Mouse (Mus musculus): ENCODE measurements around the gene Madcam1. TPM values are rescaled to one million over a fixed set of nuclear protein-coding genes. Genes with fewer than 3 reads are reported as not detected.

Gene Madcam1
- polyA plus RNA-seq, 1 experiment from 2014 or later = 0.90 TPM

DNA sequence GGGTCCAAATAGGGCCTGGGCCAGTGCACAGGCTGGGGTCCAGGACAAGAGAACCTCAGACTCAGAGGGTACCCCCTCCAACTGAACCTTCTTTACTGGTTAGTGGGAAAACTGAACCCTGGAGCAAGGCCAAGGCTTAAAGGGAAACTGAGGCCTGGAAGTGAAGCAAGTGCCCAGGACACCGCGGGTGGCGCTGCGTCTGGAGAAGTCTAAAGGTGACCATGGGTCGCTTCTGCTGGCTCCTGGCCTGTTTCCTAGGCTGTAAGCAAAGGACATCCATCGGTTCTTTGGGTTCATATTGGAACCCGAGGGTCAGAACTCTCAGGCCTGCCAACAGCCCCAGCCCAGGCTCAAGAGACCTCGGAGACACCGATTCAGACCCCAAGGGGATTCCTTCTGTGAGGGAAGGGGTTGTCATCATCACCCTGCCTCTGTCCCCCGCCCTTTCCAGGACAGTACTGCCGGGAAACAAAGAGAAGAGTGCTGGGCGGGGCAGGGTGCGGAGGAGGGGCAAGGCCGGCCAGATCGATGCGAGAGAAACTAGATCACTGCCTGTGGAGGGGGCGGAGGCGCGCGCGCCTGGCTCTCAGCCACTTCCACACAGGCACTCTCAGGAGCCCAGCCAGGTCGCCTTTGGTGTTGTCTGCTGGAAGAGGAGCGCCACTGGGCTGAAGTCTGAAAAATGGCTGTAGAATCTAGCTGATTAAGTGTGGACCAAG lies 25.7 kb upstream of the Madcam1 start:
- no peaks in the 10 kb centered on the region for H3K36me3 ChIP-seq (replicated peaks)
- peak; percentile 47 for DNase-seq (ENCODE audit: extremely low spot score, low spot score)
- no peaks in the 10 kb centered on the region for H3K9me3 ChIP-seq
- peak overlapping the region; percentile 71 for H3K27ac ChIP-seq
- H3K4me3 ChIP-seq = peak overlapping the region; percentile 89
- 3% methylated on average over 23 of the region's 23 CpGs for WGBS
- peaks cover 41% of the 10 kb centered on the region for H3K4me1 ChIP-seq
- peaks cover 47% of the 10 kb centered on the region for H3K27me3 ChIP-seq (ENCODE audit: poor library complexity, severe bottlenecking)

DNA sequence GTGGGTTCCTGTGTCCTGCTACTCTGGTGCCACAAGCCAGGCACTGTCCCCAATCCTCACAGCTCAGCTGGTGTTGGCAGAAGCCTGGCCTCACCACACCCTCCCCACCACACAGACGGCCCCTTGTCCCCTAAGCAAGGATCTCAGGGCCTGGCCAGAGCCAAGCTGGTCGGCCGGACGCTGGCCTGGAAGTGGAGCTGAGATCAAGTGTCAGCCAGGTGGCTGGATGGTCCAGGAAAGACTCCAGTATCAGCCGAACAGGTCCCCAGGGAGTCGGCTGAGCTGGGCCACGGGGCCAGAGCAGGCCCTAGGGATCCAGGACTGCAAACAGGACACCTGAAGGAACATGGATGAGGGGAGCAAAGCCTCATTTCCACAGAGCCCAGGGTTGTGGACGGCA lies 18.6 kb upstream of the Madcam1 start, which contains the start of gene Odf3l2:
Gene Odf3l2, minus strand, starts transcription at position 28 of the 400 bp plus-strand sequence.
- no peaks in the 10 kb centered on the region for H3K4me1 ChIP-seq
- H3K36me3 ChIP-seq (replicated peaks) = no peaks in the 10 kb centered on the region
- 0 out of 2 replicates have a peak, but pooled peaks cover under 1% of the 10 kb centered on the region for H3K27me3 ChIP-seq (ENCODE audit: poor library complexity, severe bottlenecking)
- no peak within 1 kb of the TSS for H3K27ac ChIP-seq
- no peak for DNase-seq (ENCODE audit: extremely low spot score, low spot score)
- H3K9me3 ChIP-seq = no peaks in the 10 kb centered on the region
- no peak within 1 kb of the TSS for H3K4me3 ChIP-seq
- WGBS = 76% methylated on average over 8 of the region's 8 CpGs

DNA sequence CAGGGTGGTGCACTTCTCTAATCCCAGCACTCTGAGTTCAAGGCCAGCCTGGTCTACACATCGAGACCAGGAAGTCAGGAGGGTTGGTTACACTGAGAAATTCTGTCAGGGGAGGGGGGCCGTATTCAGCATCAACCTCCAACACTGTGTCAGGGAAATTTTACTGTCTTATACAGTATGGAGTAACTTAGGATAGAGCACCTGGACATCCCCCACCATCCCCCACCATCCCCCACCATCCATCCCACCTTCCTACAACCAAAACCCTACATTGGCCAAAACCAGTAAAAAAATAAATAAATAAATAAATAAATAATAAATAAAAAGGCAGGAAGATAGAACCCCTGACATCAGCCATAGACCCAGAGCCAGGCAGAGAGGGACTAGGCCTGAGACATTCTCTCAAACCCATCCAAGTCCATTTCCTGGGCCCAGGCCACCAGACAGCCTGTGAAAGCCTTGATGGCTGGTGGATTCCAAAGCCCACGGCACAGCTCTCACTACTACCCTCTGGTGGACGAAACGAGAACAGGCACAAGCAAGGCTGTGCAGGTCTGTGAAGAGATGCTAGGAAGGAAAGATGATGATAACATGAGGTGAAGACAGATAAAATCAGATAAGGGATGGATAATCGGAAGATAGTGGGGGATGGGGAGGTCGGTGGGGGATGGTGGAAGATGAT lies 15.1 kb upstream of the Madcam1 start:
- DNase-seq (ENCODE audit: extremely low spot score, low spot score) = peak; percentile 76
- H3K36me3 ChIP-seq (replicated peaks) = no peaks in the 10 kb centered on the region
- no peaks in the 10 kb centered on the region for H3K9me3 ChIP-seq
- peaks cover 7% of the 10 kb centered on the region; the same call in 1 of the 2 replicates for H3K27me3 ChIP-seq (ENCODE audit: poor library complexity, severe bottlenecking)
- no peak overlapping the region for H3K27ac ChIP-seq
- H3K4me1 ChIP-seq = no peaks in the 10 kb centered on the region
- 31% methylated on average over 7 of the region's 7 CpGs for WGBS
- no peak overlapping the region for H3K4me3 ChIP-seq

DNA sequence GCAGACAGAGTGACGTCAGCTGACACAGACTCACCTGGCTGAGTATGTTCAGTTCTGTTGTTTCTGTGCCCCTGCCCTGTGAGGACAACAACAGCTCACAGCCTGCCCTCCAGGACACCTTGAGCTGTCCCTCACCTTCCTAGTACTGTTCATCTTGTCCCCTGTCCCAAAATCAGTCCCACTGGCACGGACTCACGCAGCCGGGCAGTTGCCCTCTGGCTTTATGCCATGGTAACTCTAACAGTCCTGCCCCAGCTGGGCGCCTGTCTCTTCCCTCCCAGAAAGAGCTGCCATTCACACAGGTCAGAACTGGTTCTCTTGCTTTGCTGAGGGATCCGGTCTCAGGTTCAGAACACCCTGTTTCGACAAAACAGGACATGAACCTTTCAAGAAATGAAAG lies 11.6 kb upstream of the Madcam1 start:
- no peak for DNase-seq (ENCODE audit: extremely low spot score, low spot score)
- H3K9me3 ChIP-seq = no peaks in the 10 kb centered on the region
- H3K4me1 ChIP-seq = peaks cover 11% of the 10 kb centered on the region
- H3K36me3 ChIP-seq (replicated peaks) = no peaks in the 10 kb centered on the region
- H3K27me3 ChIP-seq (ENCODE audit: poor library complexity, severe bottlenecking) = peaks cover 7% of the 10 kb centered on the region; the same call in 1 of the 2 replicates
- no peak overlapping the region for H3K27ac ChIP-seq
- H3K4me3 ChIP-seq = no peak overlapping the region
- 91% methylated on average over 7 of the region's 7 CpGs for WGBS

GRCm38 (mm10) chr10:79654946-79655395 lies 9.4 kb upstream of the Madcam1 start:
- no peaks in the 10 kb centered on the region for H3K9me3 ChIP-seq
- peaks cover 11% of the 10 kb centered on the region for H3K4me1 ChIP-seq
- peak; percentile 61 for DNase-seq (ENCODE audit: extremely low spot score, low spot score)
- no peak overlapping the region for H3K4me3 ChIP-seq
- no peaks in the 10 kb centered on the region for H3K36me3 ChIP-seq (replicated peaks)
- H3K27ac ChIP-seq = no peak overlapping the region
- WGBS = 44% methylated on average over 1 of the region's 1 CpGs
- H3K27me3 ChIP-seq (ENCODE audit: poor library complexity, severe bottlenecking) = peaks cover 7% of the 10 kb centered on the region; the same call in 1 of the 2 replicates

GRCm38 (mm10) chr10:79658829-79659228 lies 5.5 kb upstream of the Madcam1 start:
- WGBS = 14% methylated on average over 4 of the region's 4 CpGs
- peaks cover 18% of the 10 kb centered on the region for H3K4me1 ChIP-seq
- H3K27me3 ChIP-seq (ENCODE audit: poor library complexity, severe bottlenecking) = no peaks in the 10 kb centered on the region
- no peaks in the 10 kb centered on the region for H3K9me3 ChIP-seq
- H3K27ac ChIP-seq = no peak overlapping the region
- DNase-seq (ENCODE audit: extremely low spot score, low spot score) = no peak
- H3K36me3 ChIP-seq (replicated peaks) = no peaks in the 10 kb centered on the region
- no peak overlapping the region for H3K4me3 ChIP-seq

DNA sequence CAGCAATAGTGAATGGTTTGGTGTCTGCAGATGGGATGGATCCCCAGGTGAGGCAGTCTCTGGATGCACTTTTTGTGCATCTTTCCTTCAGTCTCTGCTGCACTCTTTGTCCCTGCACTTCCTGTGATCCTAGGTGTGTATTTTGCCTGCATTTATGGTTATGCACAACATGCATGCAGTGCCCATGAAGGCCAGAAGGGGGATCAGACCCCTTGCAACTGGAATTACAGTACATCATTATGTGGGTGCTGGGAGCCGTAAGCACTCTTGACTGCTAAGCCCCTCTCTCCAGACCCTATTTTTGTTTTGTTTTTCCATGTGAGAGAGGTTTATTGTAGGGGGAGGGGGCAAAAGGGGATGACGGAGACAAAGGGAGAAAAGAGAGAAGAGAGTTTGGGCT lies 4.1 kb upstream of the Madcam1 start:
- WGBS = 86% methylated on average over 2 of the region's 2 CpGs
- H3K27ac ChIP-seq = no peak overlapping the region
- no peak for DNase-seq (ENCODE audit: extremely low spot score, low spot score)

DNA sequence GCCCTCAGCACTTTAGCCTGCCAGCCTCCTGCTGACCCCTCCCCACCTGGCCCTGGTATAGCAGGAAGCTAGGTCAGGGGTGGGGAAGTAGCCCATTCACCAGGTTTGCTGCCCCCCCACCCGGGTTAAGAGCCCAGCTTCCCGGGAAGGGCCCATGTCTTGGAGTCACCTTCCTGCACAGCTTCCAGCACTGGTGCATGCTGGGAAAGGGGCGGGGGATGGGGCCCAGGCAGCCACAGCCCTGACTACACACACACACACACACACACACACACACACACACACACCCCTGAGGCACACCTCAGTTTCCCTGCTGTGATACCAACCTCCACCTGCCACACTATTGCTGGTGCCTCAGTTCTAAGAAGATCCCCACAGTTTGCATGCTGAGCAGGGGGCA lies 2.5 kb upstream of the Madcam1 start:
- no peak for DNase-seq (ENCODE audit: extremely low spot score, low spot score)
- Histone ChIP-seq H3K4me1 (peaks cover 17% of the 10 kb centered on the region), H3K36me3 (replicated peaks) (no peaks in the 10 kb centered on the region), H3K9me3 (no peaks in the 10 kb centered on the region), H3K27ac (peak overlapping the region; percentile 58; the same call in 1 of the 2 replicates), H3K27me3 (ENCODE audit: poor library complexity, severe bottlenecking) (no peaks in the 10 kb centered on the region), H3K4me3 (no peak overlapping the region)
- WGBS = 52% methylated on average over 3 of the region's 3 CpGs

More for the DNA sequence above, 4.1 kb upstream of the Madcam1 start:
- no peak overlapping the region for H3K4me3 ChIP-seq
- H3K9me3 ChIP-seq = no peaks in the 10 kb centered on the region
- no peaks in the 10 kb centered on the region for H3K27me3 ChIP-seq (ENCODE audit: poor library complexity, severe bottlenecking)
- no peaks in the 10 kb centered on the region for H3K36me3 ChIP-seq (replicated peaks)
- H3K4me1 ChIP-seq = peaks cover 19% of the 10 kb centered on the region

DNA sequence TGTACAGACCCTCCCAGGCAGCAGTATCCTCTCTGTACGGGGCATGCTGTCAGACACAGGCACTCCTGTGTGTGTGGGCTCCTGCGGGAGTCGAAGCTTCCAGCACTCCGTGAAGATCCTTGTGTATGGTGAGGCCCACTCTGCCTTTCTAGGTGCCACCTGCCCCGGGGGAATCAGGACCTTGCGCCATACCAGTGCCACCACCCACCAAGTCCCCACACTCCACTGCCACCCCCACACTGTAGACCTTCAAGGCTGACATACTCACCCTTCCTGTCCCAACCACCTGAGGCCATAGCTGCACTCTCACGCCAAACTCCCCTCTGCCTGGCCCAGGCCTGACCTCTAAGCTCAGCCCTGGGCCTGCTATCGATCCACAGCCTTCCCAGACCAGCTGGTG lies 692 bp downstream of the Madcam1 start:
- Histone ChIP-seq H3K27me3 (ENCODE audit: poor library complexity, severe bottlenecking) (no peaks in the 10 kb centered on the region), H3K36me3 (replicated peaks) (no peaks in the 10 kb centered on the region), H3K27ac (no peak overlapping the region), H3K4me1 (peaks cover 25% of the 10 kb centered on the region), H3K4me3 (no peak overlapping the region), H3K9me3 (no peaks in the 10 kb centered on the region)
- DNase-seq (ENCODE audit: extremely low spot score, low spot score) = no peak
- 89% methylated on average over 8 of the region's 8 CpGs for WGBS

- no peak for DNase-seq (ENCODE audit: extremely low spot score, low spot score)
- no peaks in the 10 kb centered on the region for H3K27me3 ChIP-seq (ENCODE audit: poor library complexity, severe bottlenecking)
- H3K9me3 ChIP-seq = no peaks in the 10 kb centered on the region
- WGBS = 78% methylated on average over 9 of the region's 9 CpGs
- H3K4me1 ChIP-seq = peaks cover 39% of the 10 kb centered on the region
- no peak overlapping the region for H3K4me3 ChIP-seq
- no peak overlapping the region for H3K27ac ChIP-seq
- no peaks in the 10 kb centered on the region for H3K36me3 ChIP-seq (replicated peaks)
Measured at GRCm38 (mm10) chr10:79666493-79666892, 2.1 kb downstream of the Madcam1 start.

- WGBS = 85% methylated on average over 5 of the region's 5 CpGs
- Histone ChIP-seq H3K9me3 (no peaks in the 10 kb centered on the region), H3K4me3 (peak overlapping the region; percentile 93; the same call in 1 of the 2 replicates), H3K36me3 (replicated peaks) (peaks cover 14% of the 10 kb centered on the region), H3K27ac (peak overlapping the region; percentile 97), H3K27me3 (ENCODE audit: poor library complexity, severe bottlenecking) (no peaks in the 10 kb centered on the region), H3K4me1 (peaks cover 40% of the 10 kb centered on the region)
- DNase-seq (ENCODE audit: extremely low spot score, low spot score) = no peak
Measured at GRCm38 (mm10) chr10:79668076-79668475, 3.7 kb downstream of the Madcam1 start.

DNA sequence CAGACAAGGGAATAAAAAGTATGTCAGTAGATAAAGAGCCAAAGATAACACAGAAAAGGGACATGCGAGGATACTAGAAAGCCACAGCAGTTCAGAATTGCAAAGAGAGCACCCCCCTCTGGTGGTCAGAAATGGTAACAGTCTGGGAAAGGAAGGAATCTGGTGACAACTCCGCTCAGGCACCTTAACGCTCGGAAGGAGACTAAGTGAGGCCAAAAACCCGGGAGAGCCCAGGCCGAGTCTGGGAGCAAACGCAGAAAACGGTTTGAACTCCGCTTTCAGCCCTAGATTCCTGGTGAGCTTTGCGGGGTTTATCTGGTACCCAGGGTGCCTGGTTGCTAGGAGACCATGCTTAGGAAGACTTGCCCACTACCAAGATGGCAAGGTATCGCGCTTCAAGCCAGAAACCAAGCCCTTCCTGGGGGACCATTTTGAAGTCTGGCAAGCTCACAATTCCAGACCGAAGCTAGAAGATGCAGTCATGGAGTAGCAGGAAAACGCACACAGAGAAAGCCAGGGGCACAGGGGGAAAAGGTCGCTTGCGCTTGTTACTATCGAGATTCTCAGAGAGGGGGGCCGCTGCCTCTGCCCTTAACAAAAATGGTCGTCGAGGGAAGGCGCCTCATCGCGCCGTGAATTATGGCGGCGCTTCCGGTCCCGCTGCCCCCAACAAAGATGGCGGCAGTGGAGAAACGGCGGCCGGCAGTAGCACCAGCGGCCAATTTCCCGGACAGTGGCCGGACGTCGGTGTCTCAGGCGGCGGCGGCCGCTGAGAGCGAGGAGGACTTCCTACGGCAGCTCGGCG lies 4.6 kb downstream of the Madcam1 start, which contains the start of gene Tpgs1:
Gene Tpgs1, plus strand, starts transcription at position 599 of the 805 bp plus-strand sequence.
- WGBS = under 1% methylated on average over 45 of the region's 45 CpGs

More for the DNA sequence above, 4.6 kb downstream of the Madcam1 start, which contains the start of gene Tpgs1:
- Histone ChIP-seq H3K36me3 (replicated peaks) (peaks cover 23% of the 10 kb centered on the region), H3K4me1 (peaks cover 37% of the 10 kb centered on the region), H3K9me3 (no peaks in the 10 kb centered on the region), H3K27ac (peak within 1 kb of the TSS; percentile 97), H3K27me3 (ENCODE audit: poor library complexity, severe bottlenecking) (no peaks in the 10 kb centered on the region), H3K4me3 (peak within 1 kb of the TSS; percentile 93)
- DNase-seq (ENCODE audit: extremely low spot score, low spot score) = peak; percentile 91
